Mouse (Mus musculus): ENCODE results near the gene Clic1. TPM values are rescaled to one million over a fixed set of nuclear protein-coding genes. Genes with fewer than 3 reads are reported as not detected.

Clic1 gene
- polyA plus RNA-seq, 1 experiment: 109 TPM

Other genes starting within 250 kb of the Clic1 start
- not detected in 2 replicates for gene Cyp21a1, start 245.4 kb upstream of the Clic1 start, polyA plus RNA-seq (2012)
- 65.1 and 75.3 TPM in 2 replicates for gene Stk19, start 213.0 kb upstream of the Clic1 start, polyA plus RNA-seq (2012)
- 106 TPM in 2 replicates for gene Dxo, start 212.9 kb upstream of the Clic1 start, polyA plus RNA-seq (2012)
- gene Skiv2l, start 199.8 kb upstream of the Clic1 start, polyA plus RNA-seq (2012): 63.8 and 69.0 TPM in 2 replicates
- 308 and 315 TPM in 2 replicates for gene Nelfe, start 199.6 kb upstream of the Clic1 start, polyA plus RNA-seq (2012)
- gene Cfb, start 187.4 kb upstream of the Clic1 start, polyA plus RNA-seq (2012): 0.13 TPM in 1 of 2 replicates, not detected in the other
- 51.5 and 66.6 TPM in 2 replicates for gene Zbtb12, start 170.5 kb upstream of the Clic1 start, polyA plus RNA-seq (2012)
- not detected in 2 replicates for gene Gm20547, start 167.9 kb upstream of the Clic1 start, polyA plus RNA-seq (2012)
- gene C2, start 151.7 kb upstream of the Clic1 start, polyA plus RNA-seq (2012): 2.0 and 2.3 TPM in 2 replicates
- 441 and 469 TPM in 2 replicates for gene Ehmt2, start 151.5 kb upstream of the Clic1 start, polyA plus RNA-seq (2012)
- gene Slc44a4, start 135.5 kb upstream of the Clic1 start, polyA plus RNA-seq (2012): not detected in 2 replicates
- gene Neu1, start 118.7 kb upstream of the Clic1 start, polyA plus RNA-seq (2012): 52.4 and 79.9 TPM in 2 replicates
- 425 and 1,961 TPM in 2 replicates for gene Hspa1b, start 90.7 kb upstream of the Clic1 start, polyA plus RNA-seq (2012)
- 0.52 TPM in 1 of 2 replicates, not detected in the other for gene Gm20481, start 80.1 kb upstream of the Clic1 start, polyA plus RNA-seq (2012)
- gene Hspa1a, start 77.8 kb upstream of the Clic1 start, polyA plus RNA-seq (2012): 239 and 1,296 TPM in 2 replicates
- 0.06 TPM in 1 of 2 replicates, not detected in the other for gene Hspa1l, start 77.3 kb upstream of the Clic1 start, polyA plus RNA-seq (2012)
- 154 and 167 TPM in 2 replicates for gene Lsm2, start 68.1 kb upstream of the Clic1 start, polyA plus RNA-seq (2012)
- gene Vars, start 49.0 kb upstream of the Clic1 start, polyA plus RNA-seq (2012): 841 and 875 TPM in 2 replicates
- 0.24 and 0.38 TPM in 2 replicates for gene Vwa7, start 33.4 kb upstream of the Clic1 start, polyA plus RNA-seq (2012)
- gene Sapcd1, start 21.9 kb upstream of the Clic1 start, polyA plus RNA-seq (2012): 6.0 and 11.9 TPM in 2 replicates
- gene Msh5, start 3.2 kb upstream of the Clic1 start, polyA plus RNA-seq (2012): 3.4 and 5.4 TPM in 2 replicates
- 33.8 and 58.4 TPM in 2 replicates for gene Ddah2, start 9.1 kb downstream of the Clic1 start, polyA plus RNA-seq (2012)
- 0.09 TPM in 1 of 2 replicates, not detected in the other for gene Ly6g6c, start 15.4 kb downstream of the Clic1 start, polyA plus RNA-seq (2012)
- gene Mpig6b, start 16.2 kb downstream of the Clic1 start, polyA plus RNA-seq (2012): 0.04 TPM in 1 of 2 replicates, not detected in the other
- not detected in 2 replicates for gene Ly6g6e, start 26.9 kb downstream of the Clic1 start, polyA plus RNA-seq (2012)
- gene Ly6g6d, start 28.1 kb downstream of the Clic1 start, polyA plus RNA-seq (2012): 0.26 TPM in 1 of 2 replicates, not detected in the other
- gene Ly6g6f, start 35.6 kb downstream of the Clic1 start, polyA plus RNA-seq (2012): 0.06 and 0.28 TPM in 2 replicates
- 118 and 123 TPM in 2 replicates for gene Abhd16a, start 39.3 kb downstream of the Clic1 start, polyA plus RNA-seq (2012)
- not detected in 2 replicates for gene Ly6g5c, start 58.3 kb downstream of the Clic1 start, polyA plus RNA-seq (2012)
- gene Ly6g5b, start 65.5 kb downstream of the Clic1 start, polyA plus RNA-seq (2012): 0.45 and 0.69 TPM in 2 replicates
- 73.8 and 84.9 TPM in 2 replicates for gene Gpank1, start 71.5 kb downstream of the Clic1 start, polyA plus RNA-seq (2012)
- 77.7 and 78.6 TPM in 2 replicates for gene Csnk2b, start 72.1 kb downstream of the Clic1 start, polyA plus RNA-seq (2012)
- gene D17H6S53E, start 76.4 kb downstream of the Clic1 start, polyA plus RNA-seq (2012): 4.1 and 4.4 TPM in 2 replicates
- 0.37 and 0.84 TPM in 2 replicates for gene Apom, start 82.1 kb downstream of the Clic1 start, polyA plus RNA-seq (2012)
- gene Bag6, start 85.2 kb downstream of the Clic1 start, polyA plus RNA-seq (2012): 683 and 812 TPM in 2 replicates
- 1,479 and 1,500 TPM in 2 replicates for gene Prrc2a, start 114.9 kb downstream of the Clic1 start, polyA plus RNA-seq (2012)
- 3.5 and 4.0 TPM in 2 replicates for gene Aif1, start 126.1 kb downstream of the Clic1 start, polyA plus RNA-seq (2012)
- 3.8 and 6.6 TPM in 2 replicates for gene Lst1, start 138.5 kb downstream of the Clic1 start, polyA plus RNA-seq (2012)
- 14.0 and 15.6 TPM in 2 replicates for gene Ltb, start 144.5 kb downstream of the Clic1 start, polyA plus RNA-seq (2012)
- 12.8 and 21.1 TPM in 2 replicates for gene Tnf, start 152.0 kb downstream of the Clic1 start, polyA plus RNA-seq (2012)
- gene Lta, start 155.4 kb downstream of the Clic1 start, polyA plus RNA-seq (2012): 0.10 and 0.22 TPM in 2 replicates
- gene Gm16181, start 170.9 kb downstream of the Clic1 start, polyA plus RNA-seq (2012): not detected in 2 replicates
- gene Atp6v1g2, start 183.7 kb downstream of the Clic1 start, polyA plus RNA-seq (2012): 5.5 and 9.2 TPM in 2 replicates
- gene Nfkbil1, start 185.8 kb downstream of the Clic1 start, polyA plus RNA-seq (2012): 42.2 and 43.8 TPM in 2 replicates
- gene Ddx39b, start 191.8 kb downstream of the Clic1 start, polyA plus RNA-seq (2012): 404 and 440 TPM in 2 replicates
- 854 and 953 TPM in 2 replicates for gene H2-D1, start 212.8 kb downstream of the Clic1 start, polyA plus RNA-seq (2012)

Data from megakaryocyte-erythroid progenitor cell, adult 5 weeks (primary cell).